Comparison of ENCODE assay signal across 8 mouse cellular contexts in the genomic region with DNA sequence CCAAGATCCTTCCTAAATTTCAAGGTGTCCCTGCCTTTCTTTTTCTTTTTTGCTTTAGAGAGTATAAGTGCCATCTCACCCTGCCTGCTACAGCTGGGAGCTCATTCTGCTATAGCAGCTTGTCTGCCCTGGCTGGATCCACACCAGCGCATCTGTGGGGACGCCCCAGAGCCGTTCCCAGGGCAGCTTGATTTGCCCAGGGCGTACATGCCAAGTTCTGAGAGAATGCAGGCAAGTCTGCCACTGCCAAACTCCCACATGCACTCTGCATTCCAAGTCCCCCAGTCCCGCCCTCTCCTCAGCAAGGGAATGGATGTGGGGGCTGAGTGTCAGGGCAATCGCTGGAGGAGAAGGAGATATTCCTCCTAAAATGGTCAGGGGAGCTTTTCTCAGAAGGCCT. TPM values are rescaled to one million over a fixed set of nuclear protein-coding genes. Genes with fewer than 3 reads are reported as not detected.
DNase-seq lines count a peak whose midpoint lies in the region; ATAC-seq and TF ChIP-seq lines count a peak whose summit lies in the region.

No protein-coding gene starts in this region.

- H3K4me3 ChIP-seq in intestine, embryonic 14.5 days (ENCODE audit: low read depth, low read length): no peak overlapping the region
- H3K4me3 ChIP-seq in intestine, postnatal 0 days (ENCODE audit: low read depth, low read length): no peak overlapping the region
- no peak overlapping the region for H3K4me3 ChIP-seq in embryonic facial prominence, embryonic 15.5 days (replicated peaks)
- H3K4me3 ChIP-seq in stomach, postnatal 0 days (ENCODE audit: low read depth, low read length): no peak overlapping the region

- TF ChIP-seq CTCF in intestine, postnatal 0 days (IDR thresholded peaks at IDR 0.05; ENCODE audit: low read depth): no peak
- TF ChIP-seq CTCF in stomach, postnatal 0 days (IDR thresholded peaks at IDR 0.05; ENCODE audit: low read depth): no peak

- H3K27ac ChIP-seq in intestine, embryonic 14.5 days (ENCODE audit: low read depth): no peak overlapping the region
- no peak overlapping the region for H3K27ac ChIP-seq in intestine, postnatal 0 days (ENCODE audit: low read depth, low read length)
- H3K27ac ChIP-seq in embryonic facial prominence, embryonic 15.5 days (replicated peaks): peak overlapping the region; percentile 41
- peak overlapping the region; percentile 53 for H3K27ac ChIP-seq in stomach, postnatal 0 days (replicated peaks)

- H3K9me3 ChIP-seq in intestine, embryonic 14.5 days (ENCODE audit: control insufficient read depth, low read length): no peaks in the 10 kb centered on the region
- no peaks in the 10 kb centered on the region for H3K9me3 ChIP-seq in intestine, postnatal 0 days (ENCODE audit: control insufficient read depth)
- H3K9me3 ChIP-seq in embryonic facial prominence, embryonic 15.5 days (replicated peaks): no peaks in the 10 kb centered on the region
- no peaks in the 10 kb centered on the region for H3K9me3 ChIP-seq in stomach, postnatal 0 days (ENCODE audit: control insufficient read depth, low read length)

- no peak overlapping the region for H3K9ac ChIP-seq in intestine, embryonic 14.5 days (ENCODE audit: low read length)
- H3K9ac ChIP-seq in intestine, postnatal 0 days (ENCODE audit: low read depth, low read length): no peak overlapping the region
- H3K9ac ChIP-seq in embryonic facial prominence, embryonic 15.5 days: no peak overlapping the region
- peak overlapping the region; percentile 35; the same call in 1 of the 2 replicates for H3K9ac ChIP-seq in stomach, postnatal 0 days (ENCODE audit: low read length)

- no peaks in the 10 kb centered on the region for H3K27me3 ChIP-seq in intestine, embryonic 14.5 days (replicated peaks; ENCODE audit: control insufficient read depth, insufficient read depth, low read length)
- no peaks in the 10 kb centered on the region for H3K27me3 ChIP-seq in intestine, postnatal 0 days (replicated peaks; ENCODE audit: control insufficient read depth, insufficient read depth, low read length)
- no peaks in the 10 kb centered on the region for H3K27me3 ChIP-seq in embryonic facial prominence, embryonic 15.5 days
- H3K27me3 ChIP-seq in stomach, postnatal 0 days (ENCODE audit: control insufficient read depth, insufficient read depth, low read length): no peaks in the 10 kb centered on the region

- peak; percentile 47; the same call in 1 of the 2 replicates for ATAC-seq in intestine, embryonic 14.5 days (replicated peaks; ENCODE audit: low FRiP score, low TSS enrichment, low read depth)
- no peak for ATAC-seq in intestine, postnatal 0 days
- peak; percentile 68; the same call in 1 of the 2 replicates for ATAC-seq in embryonic facial prominence, embryonic 15.5 days (ENCODE audit: insufficient number of reproducible peaks, low FRiP score, low TSS enrichment, low read depth)
- ATAC-seq in stomach, postnatal 0 days (ENCODE audit: low FRiP score, low TSS enrichment): peak; percentile 67; the same call in 1 of the 2 replicates

- no peaks in the 10 kb centered on the region for H3K36me3 ChIP-seq in intestine, embryonic 14.5 days (ENCODE audit: control insufficient read depth, insufficient read depth, low read length)
- no peaks in the 10 kb centered on the region for H3K36me3 ChIP-seq in intestine, postnatal 0 days (ENCODE audit: control insufficient read depth, insufficient read depth)
- no peaks in the 10 kb centered on the region for H3K36me3 ChIP-seq in embryonic facial prominence, embryonic 15.5 days
- no peaks in the 10 kb centered on the region for H3K36me3 ChIP-seq in stomach, postnatal 0 days (ENCODE audit: control insufficient read depth, insufficient read depth, low read length)

- TF ChIP-seq EP300 in stomach, postnatal 0 days (optimal IDR thresholded peaks at IDR 0.05): no peak

- no peaks in the 10 kb centered on the region for H3K4me1 ChIP-seq in intestine, embryonic 14.5 days (replicated peaks; ENCODE audit: control insufficient read depth, insufficient read depth, low read length)
- no peaks in the 10 kb centered on the region for H3K4me1 ChIP-seq in intestine, postnatal 0 days (replicated peaks; ENCODE audit: control insufficient read depth, insufficient read depth, low read length)
- H3K4me1 ChIP-seq in embryonic facial prominence, embryonic 15.5 days: peaks cover 22% of the 10 kb centered on the region
- H3K4me1 ChIP-seq in stomach, postnatal 0 days (replicated peaks; ENCODE audit: control insufficient read depth, insufficient read depth): peaks cover 6% of the 10 kb centered on the region; the same call in 1 of the 2 replicates

- intact Hi-C loops in heart, postnatal 10 days (cut with DNase I): no loop called here
- intact Hi-C loops in left cerebral cortex, postnatal 4 days (cut with DNase I): no loop called here

- H3K4me2 ChIP-seq in intestine, embryonic 14.5 days (ENCODE audit: low read length): no peak overlapping the region
- no peak overlapping the region for H3K4me2 ChIP-seq in intestine, postnatal 0 days (replicated peaks; ENCODE audit: low read depth)
- H3K4me2 ChIP-seq in embryonic facial prominence, embryonic 15.5 days (replicated peaks): no peak overlapping the region
- no peak overlapping the region for H3K4me2 ChIP-seq in stomach, postnatal 0 days (replicated peaks; ENCODE audit: low read depth)

- DNase-seq in intestine, embryonic 14.5 days (ENCODE audit: low spot score): peak; percentile 62
- peak; percentile 77 to 78 for DNase-seq in heart, postnatal 10 days
- peak; percentile 83 for DNase-seq in left cerebral cortex, postnatal 4 days
- peak; percentile 48 for DNase-seq in stomach, postnatal 0 days (ENCODE audit: low spot score)
- no peak for DNase-seq in adrenal gland, adult 2 months
- DNase-seq in thymus, postnatal 14 days: no peak

- 34% methylated on average over 6 of the region's 6 CpGs for WGBS in intestine, embryonic 14.5 days
- WGBS in intestine, postnatal 0 days: 64% methylated on average over 6 of the region's 6 CpGs
- 30% methylated on average over 6 of the region's 6 CpGs for WGBS in embryonic facial prominence, embryonic 15.5 days
- 41% methylated on average over 6 of the region's 6 CpGs for WGBS in stomach, postnatal 0 days

RNA-seq across cellular contexts. Expression of a gene that starts 19.8 kb away (rescaled TPM):
- polyA plus RNA-seq in intestine, embryonic 14.5 days (2014; fragmentation: Nextera tagmentation; extraction: Ambion mirVana): 15.4 and 15.5 TPM in 2 replicates
- polyA plus RNA-seq in intestine, postnatal 0 days (2015; fragmentation: Nextera tagmentation; extraction: Ambion mirVana): 13.0 and 13.1 TPM in 2 replicates
- 22.1 and 24.4 TPM in 2 replicates for polyA plus RNA-seq in embryonic facial prominence, embryonic 15.5 days (2015; fragmentation: Nextera tagmentation; extraction: Ambion mirVana)
- total RNA-seq in heart, postnatal 10 days (2021): 100 to 1,000 TPM; 315 to 324 TPM
- total RNA-seq in left cerebral cortex, postnatal 4 days (2021): 10 to 100 TPM; 24.6 to 26.5 TPM
- 25.0 and 28.6 TPM in 2 replicates for polyA plus RNA-seq in stomach, postnatal 0 days (2015; fragmentation: Nextera tagmentation; extraction: Ambion mirVana)
- 10 to 100 TPM; 18.5 to 33.4 TPM for total RNA-seq in adrenal gland, adult 2 months (2021)
- polyA plus RNA-seq in adrenal gland, adult 2 months (2012; rRNA removed): 32.7 and 36.2 TPM in 2 replicates

Comparison
In these comparisons a context has a peak if more than half of its experiments do, and no peak if none do; other contexts are left out.
1. DNase-seq: peak in intestine, embryonic 14.5 days (single experiment), heart, postnatal 10 days (2 of 2), left cerebral cortex, postnatal 4 days (single experiment) and stomach, postnatal 0 days (single experiment); none in adrenal gland, adult 2 months (single experiment) and thymus, postnatal 14 days (single experiment).
2. H3K27ac ChIP-seq: peak in embryonic facial prominence, embryonic 15.5 days (single experiment) and stomach, postnatal 0 days (single experiment); none in intestine, embryonic 14.5 days (single experiment) and intestine, postnatal 0 days (single experiment).